Mouse (Mus musculus): ENCODE data around the gene Xpnpep3.

Xpnpep3 gene

DNA sequence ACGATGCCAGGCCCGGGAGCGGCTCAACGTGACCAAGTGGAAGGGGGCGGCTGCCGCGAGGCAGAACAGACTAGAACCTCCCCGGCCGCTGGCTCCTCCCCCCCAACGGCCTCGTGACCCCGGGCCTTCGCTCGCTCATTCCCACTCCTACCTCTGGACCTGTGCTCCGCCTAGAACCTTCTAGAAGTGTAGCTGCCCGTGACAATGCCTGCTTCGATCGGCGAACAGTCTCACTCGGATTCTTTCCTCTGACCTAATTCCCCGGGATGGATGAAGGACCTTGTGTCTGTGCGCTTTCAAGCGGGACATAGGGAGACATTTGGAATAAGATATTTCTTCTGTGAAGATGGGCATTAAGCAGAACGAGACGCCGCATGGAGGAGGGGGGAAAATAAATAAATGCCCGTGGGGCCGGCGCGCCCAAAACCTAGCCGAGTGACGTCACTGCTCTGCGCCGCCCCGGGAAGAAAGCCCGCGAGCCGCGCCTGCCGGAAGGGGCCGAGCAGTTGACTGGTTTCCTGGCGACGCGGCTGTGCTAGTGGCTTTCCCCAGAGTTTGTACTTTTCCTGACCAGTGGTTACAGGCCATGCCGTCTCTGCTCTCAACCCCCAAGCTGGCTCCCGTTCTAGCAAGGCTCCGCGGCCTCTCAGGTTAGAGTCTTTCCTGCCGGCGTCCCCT, at the start of gene Xpnpep3, which contains the start of gene St13:
TSS of gene Xpnpep3 (plus strand) at position 501 of the 678 bp plus-strand sequence.
TSS of gene St13 (minus strand) at position 440 of the 678 bp plus-strand sequence.
- peak; percentile 97 for DNase-seq (ENCODE audit: low read depth, low spot score)

GRCm38 (mm10) chr15:81350401-81350800, 49.5 kb upstream of the Xpnpep3 start:
- no peak for DNase-seq (ENCODE audit: low read depth, low spot score)

DNA sequence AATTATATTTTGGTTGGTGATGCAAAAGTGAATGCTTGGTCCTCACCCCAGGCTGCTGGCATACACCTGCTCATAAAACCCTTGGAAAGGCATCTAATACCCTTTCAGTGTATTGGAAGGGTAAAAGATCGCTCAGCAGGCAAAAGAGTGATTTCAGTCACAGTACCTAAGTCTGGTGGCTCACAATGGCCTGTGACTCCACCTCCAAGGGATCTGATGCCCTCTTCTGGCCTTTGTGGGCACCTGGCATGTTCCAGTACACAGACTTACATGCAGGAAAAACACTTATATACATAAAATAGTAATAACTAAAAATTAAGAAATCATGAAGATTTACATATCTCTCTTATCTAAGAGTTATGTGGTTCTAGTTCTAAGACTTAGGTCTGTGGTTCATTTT, 47.3 kb upstream of the Xpnpep3 start:
- no peak for DNase-seq (ENCODE audit: low read depth, low spot score)

DNA sequence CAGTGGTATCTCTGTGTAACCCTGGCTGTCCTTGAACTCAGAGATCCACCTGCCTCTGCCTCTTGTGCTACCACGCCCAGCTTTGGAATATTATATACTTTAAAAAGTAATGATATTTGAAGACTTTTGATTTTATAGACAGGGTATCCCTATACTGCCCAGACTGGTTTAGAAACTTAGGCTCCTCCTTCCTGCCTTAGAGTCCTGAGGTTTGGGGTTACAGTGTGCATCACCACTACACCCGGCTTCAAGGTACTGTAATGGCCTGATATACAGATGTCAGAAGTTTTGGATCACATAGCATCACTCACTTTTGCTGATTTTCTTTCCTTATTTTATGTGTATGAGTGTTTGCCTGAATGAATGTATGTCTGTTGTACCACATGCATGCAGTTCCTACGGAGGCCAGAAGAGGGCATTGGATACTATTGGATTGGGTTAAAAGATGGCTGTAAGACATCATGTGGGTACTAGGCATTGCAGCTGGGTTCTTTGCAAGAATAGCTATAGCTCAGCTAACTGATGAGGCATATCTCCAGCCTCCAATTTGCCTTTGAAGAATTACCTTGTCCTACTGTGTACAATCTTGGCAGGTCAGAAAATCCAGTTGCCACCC, 44.7 kb upstream of the Xpnpep3 start:
- DNase-seq (ENCODE audit: low read depth, low spot score) = peak; percentile 71

GRCm38 (mm10) chr15:81356946-81357345, 43.0 kb upstream of the Xpnpep3 start:
- DNase-seq (ENCODE audit: low read depth, low spot score) = no peak

DNA sequence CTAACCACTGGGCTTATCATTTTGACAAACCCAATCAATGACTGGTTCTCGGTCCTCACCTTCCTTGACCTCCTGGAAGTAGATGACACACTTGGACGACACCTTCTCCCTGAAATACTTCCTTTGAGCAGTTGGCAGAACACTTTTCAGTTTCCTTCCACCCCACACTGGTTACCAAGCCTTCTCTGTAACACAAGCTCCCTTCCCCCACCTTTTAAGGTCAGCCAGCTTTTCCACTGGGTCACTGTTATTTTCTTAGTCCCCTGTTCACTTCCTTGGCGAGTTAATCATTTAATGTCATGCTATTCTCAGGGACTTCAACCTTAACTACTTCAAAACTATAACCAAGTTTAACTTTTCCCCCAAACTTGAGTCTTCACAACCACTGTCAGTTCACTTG, 41.0 kb upstream of the Xpnpep3 start:
- no peak for DNase-seq (ENCODE audit: low read depth, low spot score)

DNA sequence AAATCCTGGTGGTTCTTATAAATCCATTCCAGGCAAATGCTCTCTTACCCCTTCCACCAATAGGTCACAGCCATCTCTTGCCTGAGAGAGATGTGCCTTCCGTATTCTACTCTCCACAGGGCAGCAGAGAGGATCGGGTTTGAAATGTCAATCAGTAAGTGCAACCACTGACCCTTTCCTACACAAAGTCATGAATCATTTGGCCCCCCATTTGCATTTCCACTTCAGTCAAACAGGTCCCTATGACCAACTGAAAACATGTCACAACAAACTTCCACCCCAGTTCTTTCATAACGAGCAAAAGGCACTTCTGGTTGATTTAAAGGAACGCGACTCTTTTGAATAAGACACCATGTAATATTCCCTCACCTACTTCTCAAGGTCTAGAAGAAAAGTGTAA, 40.5 kb upstream of the Xpnpep3 start:
- no peak for DNase-seq (ENCODE audit: low read depth, low spot score)

GRCm38 (mm10) chr15:81360345-81361021, 39.5 kb upstream of the Xpnpep3 start, which contains the start of gene Slc25a17:
Gene Slc25a17, minus strand, starts transcription at chr15:81360812.
- peak; percentile 96 for DNase-seq (ENCODE audit: low read depth, low spot score)

GRCm38 (mm10) chr15:81361022-81361404, 38.9 kb upstream of the Xpnpep3 start:
- no peak for DNase-seq (ENCODE audit: low read depth, low spot score)

DNA sequence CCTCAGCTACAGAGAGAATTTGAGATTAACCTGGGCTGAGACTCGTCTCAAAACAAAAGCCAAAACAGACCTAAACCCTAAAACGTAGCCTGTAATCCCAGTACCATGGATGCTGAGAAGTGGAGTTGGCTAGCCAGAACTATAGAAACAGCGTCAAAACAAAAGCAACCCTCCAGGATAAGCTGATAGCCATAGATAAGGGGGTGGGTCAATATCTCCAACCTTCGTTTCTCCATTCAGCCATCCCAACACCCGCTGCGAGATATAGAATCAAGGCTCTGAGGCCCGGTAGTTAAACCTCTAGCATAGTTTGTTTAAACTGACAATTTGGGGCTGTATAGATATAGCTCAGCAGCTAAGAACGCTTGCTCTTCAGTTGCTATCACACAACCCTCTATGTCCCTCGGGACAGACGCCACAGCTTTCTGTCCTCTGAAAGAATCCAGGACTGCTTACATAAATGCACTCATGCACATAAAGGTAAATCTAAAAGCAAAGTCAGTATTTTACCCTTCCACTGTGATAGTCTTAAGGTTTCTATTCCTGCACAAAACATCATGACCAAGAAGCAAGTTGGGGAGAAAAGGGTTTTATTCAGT, 38.4 kb upstream of the Xpnpep3 start:
- no peak for DNase-seq (ENCODE audit: low read depth, low spot score)

- no peak for DNase-seq (ENCODE audit: low read depth, low spot score)
Observed at GRCm38 (mm10) chr15:81362501-81362900, 37.4 kb upstream of the Xpnpep3 start.

DNA sequence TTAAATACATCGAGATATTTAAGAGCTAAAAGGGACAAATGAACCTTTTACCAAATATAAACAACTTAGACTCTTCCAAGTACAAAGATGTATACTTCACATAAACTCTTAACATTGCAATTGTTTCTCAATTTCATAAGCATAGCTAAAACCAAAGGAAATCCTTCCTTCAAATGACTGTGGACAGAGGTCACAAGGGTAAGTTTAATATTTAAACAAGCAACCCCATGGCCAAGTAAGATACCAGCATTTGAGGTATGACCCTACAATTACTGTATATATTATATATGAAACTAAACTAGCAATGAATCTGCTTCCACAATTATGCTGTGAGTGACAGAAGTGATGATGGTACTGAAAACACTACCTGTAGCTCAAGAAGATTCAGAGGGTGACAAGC, 35.7 kb upstream of the Xpnpep3 start:
- no peak for DNase-seq (ENCODE audit: low read depth, low spot score)

DNA sequence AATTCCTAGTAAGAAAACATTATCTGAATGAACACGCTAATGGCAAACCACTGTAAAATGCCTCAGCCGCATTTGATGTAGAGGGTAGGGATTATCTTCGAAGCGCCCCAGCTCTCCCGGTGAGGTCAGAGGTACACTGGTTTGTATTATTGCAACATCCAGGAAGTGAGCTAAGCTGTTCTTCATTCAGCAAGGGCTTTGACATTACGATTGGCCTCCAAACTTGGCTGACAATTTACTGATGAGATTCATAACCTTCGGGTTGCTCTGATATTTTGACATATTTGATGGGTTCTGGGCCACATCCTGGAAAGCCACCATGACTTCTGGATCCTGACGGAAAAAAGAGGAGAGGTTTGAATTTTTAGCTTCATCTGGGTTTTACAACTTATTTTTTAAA, 34.7 kb upstream of the Xpnpep3 start:
- no peak for DNase-seq (ENCODE audit: low read depth, low spot score)

- DNase-seq (ENCODE audit: low read depth, low spot score) = no peak
Observed at GRCm38 (mm10) chr15:81366241-81366640, 33.7 kb upstream of the Xpnpep3 start.

- DNase-seq (ENCODE audit: low read depth, low spot score) = no peak
Observed at GRCm38 (mm10) chr15:81368601-81369000, 31.3 kb upstream of the Xpnpep3 start.

- peak; percentile 77 for DNase-seq (ENCODE audit: low read depth, low spot score)
Observed at GRCm38 (mm10) chr15:81370356-81370755, 29.6 kb upstream of the Xpnpep3 start.

DNA sequence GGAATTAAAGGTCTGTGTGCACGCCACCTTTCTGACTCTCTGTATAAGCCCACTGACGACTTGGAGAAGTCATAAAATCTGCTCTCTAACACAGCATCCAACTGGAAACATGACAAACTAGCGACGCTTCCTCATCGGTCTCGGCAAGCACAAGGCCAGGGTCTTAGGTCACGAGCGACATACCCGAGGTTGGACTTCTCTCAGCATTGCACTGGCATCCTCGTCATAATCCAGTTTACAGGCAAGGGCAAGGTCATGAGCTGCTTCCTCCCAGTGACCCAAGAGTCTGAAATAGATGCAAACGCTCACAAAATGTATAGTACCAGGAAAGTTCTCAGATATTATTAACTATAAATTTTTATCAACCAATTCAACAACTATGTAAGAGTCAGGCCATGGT, 25.3 kb upstream of the Xpnpep3 start:
- DNase-seq (ENCODE audit: low read depth, low spot score) = no peak

- DNase-seq (ENCODE audit: low read depth, low spot score) = no peak
Observed at GRCm38 (mm10) chr15:81378845-81379244, 21.1 kb upstream of the Xpnpep3 start.

- peak; percentile 47 for DNase-seq (ENCODE audit: low read depth, low spot score)
Observed at GRCm38 (mm10) chr15:81386327-81386726, 13.6 kb upstream of the Xpnpep3 start.

DNA sequence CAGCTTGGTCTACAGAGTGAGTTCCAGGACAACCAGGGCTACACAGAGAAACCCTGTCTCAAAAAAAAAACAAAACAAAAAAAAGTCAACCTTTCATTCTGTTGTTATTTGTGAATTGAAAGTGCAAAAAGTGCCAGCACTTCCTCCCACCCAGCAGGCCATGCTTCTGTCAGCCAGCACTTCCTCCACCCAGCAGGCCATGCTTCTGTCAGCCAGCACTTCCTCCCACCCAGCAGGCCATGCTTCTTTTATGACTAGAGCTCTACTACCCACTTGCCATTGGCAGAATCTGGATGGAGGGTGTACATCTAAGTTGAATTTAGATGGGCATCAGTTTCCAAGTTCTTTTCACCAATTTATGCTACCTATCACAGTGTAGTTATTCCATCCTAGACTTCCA, 6.9 kb upstream of the Xpnpep3 start:
- no peak for DNase-seq (ENCODE audit: low read depth, low spot score)

DNA sequence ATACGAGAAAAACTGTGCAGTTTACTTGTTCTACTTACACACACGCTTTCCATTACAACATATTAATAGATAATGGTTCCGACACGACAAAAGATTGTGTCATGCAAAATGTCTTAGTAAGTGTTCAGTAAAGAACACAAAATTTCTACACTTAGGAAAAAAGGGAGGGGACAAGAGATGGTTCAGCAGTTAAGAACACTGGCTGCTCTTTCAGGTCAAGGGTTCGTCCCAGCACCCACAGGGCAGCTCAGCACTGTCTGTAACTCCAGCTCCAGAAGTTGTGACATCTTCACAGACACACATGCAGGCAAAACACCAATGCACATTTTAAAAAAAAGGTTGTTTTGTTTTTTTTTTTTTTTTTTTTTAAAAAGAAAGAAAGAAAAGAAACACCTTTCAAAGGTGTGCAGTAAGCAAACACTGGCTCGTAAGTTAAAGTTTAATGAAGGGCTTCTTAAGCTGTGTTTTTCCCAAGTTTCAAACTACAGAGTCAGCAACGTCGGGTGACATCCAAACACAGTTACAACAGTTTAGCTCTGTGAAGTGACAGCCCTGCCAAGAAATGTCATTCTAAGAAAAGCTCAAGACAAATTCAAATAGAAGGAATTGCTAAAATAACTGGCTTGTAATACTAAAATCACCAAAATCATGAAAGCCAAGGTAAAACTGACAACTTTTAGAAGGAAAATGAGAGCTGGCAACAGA, 5.6 kb upstream of the Xpnpep3 start:
- no peak for DNase-seq (ENCODE audit: low read depth, low spot score)

DNA sequence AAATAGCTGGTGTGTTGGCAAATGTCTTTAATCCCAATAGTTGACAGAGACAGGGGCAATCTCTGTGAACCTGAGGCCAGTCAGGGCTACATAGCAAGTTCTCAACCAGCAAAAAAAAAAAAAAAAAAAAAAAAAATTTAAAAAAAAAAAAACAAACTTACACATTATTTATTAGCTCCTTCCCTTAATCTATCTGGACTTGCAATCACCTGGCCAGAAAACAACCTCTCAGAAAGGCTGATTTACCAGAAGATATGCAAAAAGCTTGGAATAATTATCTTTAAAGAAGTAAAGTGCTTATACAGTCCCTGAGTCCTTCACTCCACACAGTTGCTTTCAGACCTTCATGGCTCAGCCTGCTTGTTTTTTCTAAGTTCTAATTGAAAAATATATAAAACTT, 1.7 kb upstream of the Xpnpep3 start:
- no peak for DNase-seq (ENCODE audit: low read depth, low spot score)
